Mouse (Mus musculus) midbrain, embryonic 14.5 days (tissue): ENCODE measurements around the gene Bclaf1. TPM values are rescaled to one million over a fixed set of nuclear protein-coding genes. Genes with fewer than 3 reads are reported as not detected.

ENCODE experiments used
- ATAC-seq: fragments of 200-750 bp; cut with Nextera tagmentation; 2 replicates; pipeline ENCODE4 v1.8.0; 2017; ENCODE audit warnings: moderate number of reproducible peaks, moderate library complexity; ENCODE audit not compliant: low FRiP score, low TSS enrichment
- DNase-seq: peaks from one replicate; pipeline ENCODE4 v3.0.0-alpha.2; 2015
- H3K27ac ChIP-seq: fragments of 300-500 bp; sonication (generic); replicated peaks from 2 replicates; pipeline ENCODE4 v1.5.1; 2014; ENCODE audit warnings: mild to moderate bottlenecking, low read depth, low read length, moderate library complexity
- H3K27me3 ChIP-seq: fragments of 300-500 bp; sonication (generic); 2 replicates; pipeline ENCODE4 v1.6.1; 2014; ENCODE audit warnings: low read length, control low read depth, mixed read lengths; ENCODE audit not compliant: control insufficient read depth, insufficient read depth
- H3K36me3 ChIP-seq: fragments of 300-500 bp; sonication (generic); 2 replicates; pipeline ENCODE4 v1.6.1; 2014; ENCODE audit warnings: low read length, control low read depth; ENCODE audit not compliant: control insufficient read depth, insufficient read depth
- H3K4me1 ChIP-seq: fragments of 300-500 bp; sonication (generic); 2 replicates; pipeline ENCODE4 v1.6.1; 2014; ENCODE audit warnings: mild to moderate bottlenecking, antibody characterized with exemption, low read length, control low read depth; ENCODE audit not compliant: control insufficient read depth, insufficient read depth
- H3K4me2 ChIP-seq: fragments of 300-500 bp; sonication (generic); 2 replicates; pipeline ENCODE4 v1.6.1; 2014; ENCODE audit warnings: mild to moderate bottlenecking, low read length, moderate library complexity
- H3K4me3 ChIP-seq: fragments of 300-500 bp; sonication (generic); replicated peaks from 2 replicates; pipeline ENCODE4 v1.5.1; 2014; ENCODE audit warnings: low read depth, low read length
- H3K9ac ChIP-seq: fragments of 300-500 bp; sonication (generic); replicated peaks from 2 replicates; pipeline ENCODE4 v1.6.1; 2014; ENCODE audit warnings: mild to moderate bottlenecking, low read length, moderate library complexity
- H3K9me3 ChIP-seq: fragments of 300-500 bp; sonication (generic); 2 replicates; pipeline ENCODE4 v1.6.1; 2016; ENCODE audit warnings: low read length, control low read depth, mixed read lengths; ENCODE audit not compliant: control insufficient read depth
- WGBS: fragments of 180-500 bp; shearing (Covaris S2); extraction: QIAGEN DNeasy Blood & Tissue Kit; methylation state at CpG from one replicate; pipeline ENCODE4 v1.1.7; 2014; 5-methylcytosine and 5-hydroxymethylcytosine counted together
- polyA plus RNA-seq: library from polyadenylated mRNA; unstranded; fragments of >200 nt; fragmentation: Nextera tagmentation; extraction: Ambion mirVana; gene quantifications from 2 replicates; pipeline ENCODE4 v1.2.1, GENCODE M21; 2014

Gene Bclaf1
- polyA plus RNA-seq, 1 experiment from 2014 or later, result 148 TPM

- Histone ChIP-seq H3K9ac (no peak overlapping the region), H3K27me3 (no peaks in the 10 kb centered on the region), H3K36me3 (peaks cover 80% of the 10 kb centered on the region), H3K4me2 (no peak overlapping the region), H3K27ac (no peak overlapping the region), H3K4me1 (no peaks in the 10 kb centered on the region), H3K4me3 (no peak overlapping the region), H3K9me3 (no peaks in the 10 kb centered on the region)
- no peak for ATAC-seq
- no peak for DNase-seq
- 92% methylated on average over 7 of the region's 7 CpGs for WGBS
Observed at GRCm38 (mm10) chr10:20337872-20338271, 25.6 kb downstream of the Bclaf1 start.

- Histone ChIP-seq H3K27ac (no peak overlapping the region), H3K4me1 (peaks cover 7% of the 10 kb centered on the region; the same call in 1 of the 2 replicates), H3K9me3 (no peaks in the 10 kb centered on the region), H3K4me2 (no peak overlapping the region), H3K36me3 (peaks cover 45% of the 10 kb centered on the region), H3K9ac (no peak overlapping the region), H3K27me3 (no peaks in the 10 kb centered on the region), H3K4me3 (no peak overlapping the region)
- DNase-seq (no peak), ATAC-seq (no peak)
- 90% methylated on average over 1 of the region's 1 CpGs for WGBS
Observed at GRCm38 (mm10) chr10:20345736-20346135, 33.5 kb downstream of the Bclaf1 start.

- peaks cover 7% of the 10 kb centered on the region; the same call in 1 of the 2 replicates for H3K4me1 ChIP-seq
- no peak within 1 kb of the TSS for H3K9ac ChIP-seq
- peak within 1 kb of the TSS; percentile 41 for H3K4me3 ChIP-seq
- peaks cover 32% of the 10 kb centered on the region for H3K36me3 ChIP-seq
- no peaks in the 10 kb centered on the region for H3K27me3 ChIP-seq
- DNase-seq (peak; percentile 98), ATAC-seq (peak; percentile 95)
- WGBS, result 2% methylated on average over 58 of the region's 58 CpGs
- H3K4me2 ChIP-seq, result peak within 1 kb of the TSS; percentile 92
- no peak within 1 kb of the TSS for H3K27ac ChIP-seq
- no peaks in the 10 kb centered on the region for H3K9me3 ChIP-seq
Observed at GRCm38 (mm10) chr10:20347285-20348214, 35.3 kb downstream of the Bclaf1 start, which contains the start of gene Mtfr2. TSS of gene Mtfr2 (plus strand) at chr10:20347770.

- H3K9me3 ChIP-seq, result no peaks in the 10 kb centered on the region
- peaks cover 19% of the 10 kb centered on the region for H3K36me3 ChIP-seq
- H3K27ac ChIP-seq, result no peak overlapping the region
- no peak overlapping the region for H3K4me3 ChIP-seq
- WGBS, result 94% methylated on average over 2 of the region's 2 CpGs
- no peak overlapping the region for H3K9ac ChIP-seq
- no peak for DNase-seq
- H3K4me1 ChIP-seq, result peaks cover 7% of the 10 kb centered on the region; the same call in 1 of the 2 replicates
- H3K4me2 ChIP-seq, result no peak overlapping the region
- no peak for ATAC-seq
- no peaks in the 10 kb centered on the region for H3K27me3 ChIP-seq
Observed at GRCm38 (mm10) chr10:20348894-20349293, 36.6 kb downstream of the Bclaf1 start.

- WGBS, result 62% methylated on average over 10 of the region's 10 CpGs
- H3K4me2 ChIP-seq, result no peak overlapping the region
- peak; percentile 53; the same call in 1 of the 2 replicates for ATAC-seq
- DNase-seq, result peak; percentile 83
- H3K9me3 ChIP-seq, result no peaks in the 10 kb centered on the region
- no peak overlapping the region for H3K9ac ChIP-seq
- H3K4me3 ChIP-seq, result no peak overlapping the region
- no peaks in the 10 kb centered on the region for H3K4me1 ChIP-seq
- no peaks in the 10 kb centered on the region for H3K36me3 ChIP-seq
- H3K27ac ChIP-seq, result no peak overlapping the region
- H3K27me3 ChIP-seq, result no peaks in the 10 kb centered on the region
Observed at GRCm38 (mm10) chr10:20361542-20362449, 49.5 kb downstream of the Bclaf1 start.

GRCm38 (mm10) chr10:20362450-20363118, 50.3 kb downstream of the Bclaf1 start:
- H3K4me2 ChIP-seq, result no peak overlapping the region
- no peak; the same call in 1 of the 2 replicates for ATAC-seq
- no peaks in the 10 kb centered on the region for H3K27me3 ChIP-seq
- no peaks in the 10 kb centered on the region for H3K9me3 ChIP-seq
- DNase-seq, result no peak
- no peak overlapping the region for H3K4me3 ChIP-seq
- H3K9ac ChIP-seq, result no peak overlapping the region
- no peaks in the 10 kb centered on the region for H3K36me3 ChIP-seq
- H3K4me1 ChIP-seq, result no peaks in the 10 kb centered on the region
- 63% methylated on average over 4 of the region's 4 CpGs for WGBS
- H3K27ac ChIP-seq, result no peak overlapping the region

GRCm38 (mm10) chr10:20372046-20372445, 59.8 kb downstream of the Bclaf1 start:
- no peak overlapping the region for H3K4me3 ChIP-seq
- 96% methylated on average over 5 of the region's 5 CpGs for WGBS
- ATAC-seq, result no peak

GRCm38 (mm10) chr10:20377621-20378020, 65.4 kb downstream of the Bclaf1 start:
- DNase-seq, result no peak
- Histone ChIP-seq H3K4me2 (no peak overlapping the region), H3K9ac (no peak overlapping the region), H3K27ac (no peak overlapping the region), H3K9me3 (no peaks in the 10 kb centered on the region), H3K36me3 (no peaks in the 10 kb centered on the region), H3K4me1 (0 out of 2 replicates have a peak, but pooled peaks cover 5% of the 10 kb centered on the region), H3K27me3 (no peaks in the 10 kb centered on the region), H3K4me3 (no peak overlapping the region)
- ATAC-seq, result no peak
- WGBS, result 94% methylated on average over 9 of the region's 9 CpGs

More at GRCm38 (mm10) chr10:20372046-20372445, 59.8 kb downstream of the Bclaf1 start:
- DNase-seq, result no peak
- no peaks in the 10 kb centered on the region for H3K36me3 ChIP-seq
- H3K9ac ChIP-seq, result no peak overlapping the region
- H3K4me2 ChIP-seq, result no peak overlapping the region
- H3K27ac ChIP-seq, result no peak overlapping the region
- H3K9me3 ChIP-seq, result no peaks in the 10 kb centered on the region
- no peaks in the 10 kb centered on the region for H3K4me1 ChIP-seq
- no peaks in the 10 kb centered on the region for H3K27me3 ChIP-seq
